ENCODE assay signal across 12 mouse cellular contexts in the genomic region with DNA sequence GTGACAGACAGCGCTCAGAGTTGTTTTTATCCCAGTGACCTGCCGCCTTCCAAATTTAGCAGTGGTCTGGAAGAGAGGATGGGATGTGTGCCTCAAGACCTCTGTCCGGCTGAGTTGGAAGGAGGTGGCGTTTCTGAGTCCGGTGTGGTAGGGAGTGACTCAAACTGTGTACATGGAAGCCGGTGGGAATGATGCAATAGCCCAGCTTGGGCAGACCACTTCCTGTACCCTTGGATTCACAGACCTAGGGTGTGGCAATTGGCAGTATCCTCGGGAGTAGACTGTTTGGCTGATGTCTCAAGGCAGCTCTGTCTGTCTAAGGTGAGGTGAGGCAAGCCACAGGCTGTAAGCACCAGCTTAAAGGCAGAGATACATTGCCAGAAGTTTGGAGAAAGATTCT. TPM values are rescaled to one million over a fixed set of nuclear protein-coding genes. Genes with fewer than 3 reads are reported as not detected.
DNase-seq lines count a peak whose midpoint lies in the region; ATAC-seq and TF ChIP-seq lines count a peak whose summit lies in the region.
"Had no signal": no experiment of that assay in that cellular context is flagged by ENCODE, and none has a peak within 500 bp of the region (broad histone marks: within the 10 kb centered on the region; RNA-seq: fewer than 3 reads in every experiment).

No protein-coding gene starts in this region.

- no peak for TF ChIP-seq CTCF in heart, postnatal 0 days (IDR thresholded peaks at IDR 0.05; ENCODE audit: low read depth)
- no peak for TF ChIP-seq CTCF in Patski (IDR thresholded peaks at IDR 0.05)

- peaks cover 10% of the 10 kb centered on the region for H3K4me1 ChIP-seq in heart, postnatal 0 days (ENCODE audit: control insufficient read depth, insufficient read depth)
- H3K4me1 ChIP-seq in lung, embryonic 16.5 days (replicated peaks; ENCODE audit: control insufficient read depth, insufficient read depth, low read length): peaks cover 10% of the 10 kb centered on the region
- H3K4me1 ChIP-seq in stomach, embryonic 16.5 days (ENCODE audit: control insufficient read depth, insufficient read depth, low read length): 0 out of 2 replicates have a peak, but pooled peaks cover 3% of the 10 kb centered on the region
- no peaks in the 10 kb centered on the region; the same call in 1 of the 2 replicates for H3K4me1 ChIP-seq in kidney, embryonic 14.5 days (ENCODE audit: control insufficient read depth, insufficient read depth, low read length)

- WGBS in heart, postnatal 0 days: 33% methylated on average over 7 of the region's 7 CpGs
- 54% methylated on average over 7 of the region's 7 CpGs for WGBS in lung, embryonic 16.5 days
- 67% methylated on average over 7 of the region's 7 CpGs for WGBS in stomach, embryonic 16.5 days
- WGBS in kidney, embryonic 14.5 days: 77% methylated on average over 7 of the region's 7 CpGs

- peak; percentile 36; the same call in 1 of the 2 replicates for ATAC-seq in heart, postnatal 0 days (ENCODE audit: insufficient read depth, low read depth)
- no peak for ATAC-seq in Patski
- peak; percentile 38; the same call in 1 of the 2 replicates for ATAC-seq in lung, embryonic 16.5 days (ENCODE audit: low read depth)
- ATAC-seq in stomach, embryonic 16.5 days (ENCODE audit: insufficient read depth, low FRiP score): peak; percentile 62
- no peak for ATAC-seq in kidney, embryonic 14.5 days (ENCODE audit: low FRiP score, low TSS enrichment)
- ATAC-seq: inflammation-experienced regulatory T-cells, adult 6 months had no signal

- CTCF ChIA-PET in Patski (lab: Charles Lee): interaction anchor here (1.4 kb wide), 1 partner anchor 12 kb away, joined by 4 read pairs; no protein-coding TSS in a partner anchor

- TF ChIP-seq EP300 in heart, postnatal 0 days (IDR thresholded peaks at IDR 0.05; ENCODE audit: low read depth): no peak

- H3K4me2 ChIP-seq in heart, postnatal 0 days (ENCODE audit: low read depth, low read length): no peak overlapping the region
- no peak overlapping the region for H3K4me2 ChIP-seq in lung, embryonic 16.5 days (ENCODE audit: low read depth, low read length)
- no peak overlapping the region for H3K4me2 ChIP-seq in stomach, embryonic 16.5 days (ENCODE audit: low read depth, low read length)
- H3K4me2 ChIP-seq in kidney, embryonic 14.5 days (replicated peaks; ENCODE audit: low read depth, low read length): no peak overlapping the region
- H3K4me2 ChIP-seq: heart, embryonic 15.5 days; neural tube, embryonic 12.5 days had no signal

- H3K27ac ChIP-seq in heart, postnatal 0 days (ENCODE audit: low read depth): no peak overlapping the region
- no peak overlapping the region for H3K27ac ChIP-seq in lung, embryonic 16.5 days (ENCODE audit: low read length)
- no peak overlapping the region for H3K27ac ChIP-seq in stomach, embryonic 16.5 days (ENCODE audit: low read length)
- no peak overlapping the region for H3K27ac ChIP-seq in kidney, embryonic 14.5 days (ENCODE audit: low read depth, low read length)
- H3K27ac ChIP-seq: heart, embryonic 15.5 days; neural tube, embryonic 12.5 days had no signal

- no peaks in the 10 kb centered on the region for H3K36me3 ChIP-seq in heart, postnatal 0 days (replicated peaks; ENCODE audit: control insufficient read depth, insufficient read depth, low read length)
- H3K36me3 ChIP-seq in lung, embryonic 16.5 days (ENCODE audit: control insufficient read depth, insufficient read depth, low read length): no peaks in the 10 kb centered on the region
- no peaks in the 10 kb centered on the region for H3K36me3 ChIP-seq in stomach, embryonic 16.5 days (ENCODE audit: control insufficient read depth, insufficient read depth, low read length)
- H3K36me3 ChIP-seq in kidney, embryonic 14.5 days (ENCODE audit: control insufficient read depth, insufficient read depth, low read length): no peaks in the 10 kb centered on the region
- H3K36me3 ChIP-seq: heart, embryonic 15.5 days; neural tube, embryonic 12.5 days had no signal

- intact Hi-C loops in heart, postnatal 36 days (cut with DNase I): no loop called here

- 0 out of 2 replicates have a peak overlapping the region, but pooled peaks have one; percentile 10 for H3K9ac ChIP-seq in heart, postnatal 0 days (replicated peaks; ENCODE audit: low read depth, low read length)
- H3K9ac ChIP-seq in lung, embryonic 16.5 days (ENCODE audit: low read length): no peak overlapping the region
- no peak overlapping the region for H3K9ac ChIP-seq in stomach, embryonic 16.5 days (ENCODE audit: low read length)
- H3K9ac ChIP-seq in kidney, embryonic 14.5 days (ENCODE audit: low read depth, low read length): no peak overlapping the region
- H3K9ac ChIP-seq: heart, embryonic 15.5 days; neural tube, embryonic 12.5 days had no signal

- DNase-seq in heart, postnatal 0 days (ENCODE audit: low spot score): no peak
- no peak for DNase-seq in heart, postnatal 36 days
- DNase-seq in Patski (ENCODE audit: low read depth, low spot score): peak; percentile 15
- no peak for DNase-seq in urinary bladder, postnatal 4 days (ENCODE audit: low spot score in 2 of 2)
- DNase-seq: cerebellum, postnatal 36 days; left cerebral cortex, postnatal 4 days had no signal

- in situ Hi-C loops in Patski (cut with MboI; ENCODE audit: low pct_unique_long_range_greater_than_20kb): no loop called here

- H3K27me3 ChIP-seq in heart, postnatal 0 days (ENCODE audit: control insufficient read depth, insufficient read depth, low read length): no peaks in the 10 kb centered on the region
- H3K27me3 ChIP-seq in Patski: no peaks in the 10 kb centered on the region
- H3K27me3 ChIP-seq in lung, embryonic 16.5 days (ENCODE audit: control insufficient read depth, insufficient read depth, low read depth, low read length): no peaks in the 10 kb centered on the region
- no peaks in the 10 kb centered on the region for H3K27me3 ChIP-seq in stomach, embryonic 16.5 days (ENCODE audit: control insufficient read depth, insufficient read depth, low read length)
- no peaks in the 10 kb centered on the region; the same call in 1 of the 2 replicates for H3K27me3 ChIP-seq in kidney, embryonic 14.5 days (ENCODE audit: control insufficient read depth, insufficient read depth, low read length)
- H3K27me3 ChIP-seq: heart, embryonic 15.5 days had no signal

- H3K9me3 ChIP-seq in heart, postnatal 0 days (replicated peaks; ENCODE audit: control insufficient read depth, low read length): no peaks in the 10 kb centered on the region
- no peaks in the 10 kb centered on the region for H3K9me3 ChIP-seq in lung, embryonic 16.5 days (ENCODE audit: control insufficient read depth, low read length)
- H3K9me3 ChIP-seq in stomach, embryonic 16.5 days (replicated peaks; ENCODE audit: control insufficient read depth, low read length): no peaks in the 10 kb centered on the region
- no peaks in the 10 kb centered on the region for H3K9me3 ChIP-seq in kidney, embryonic 14.5 days (ENCODE audit: control insufficient read depth, low read length)
- H3K9me3 ChIP-seq: heart, embryonic 15.5 days; neural tube, embryonic 12.5 days had no signal

- POLR2A ChIA-PET in Patski (lab: Charles Lee): no interaction called here

- no peak overlapping the region for H3K4me3 ChIP-seq in heart, postnatal 0 days (ENCODE audit: low read depth, low read length)
- H3K4me3 ChIP-seq in lung, embryonic 16.5 days (ENCODE audit: low read length): no peak overlapping the region
- no peak overlapping the region for H3K4me3 ChIP-seq in stomach, embryonic 16.5 days (replicated peaks; ENCODE audit: low read length)
- no peak overlapping the region for H3K4me3 ChIP-seq in kidney, embryonic 14.5 days (ENCODE audit: low read length)
- H3K4me3 ChIP-seq: heart, embryonic 15.5 days; neural tube, embryonic 12.5 days had no signal

RNA-seq across cellular contexts. Expression of a gene that starts 6.0 kb away (rescaled TPM):
- total RNA-seq in heart, postnatal 0 days (2014; rRNA removed; ENCODE audit: low replicate concordance): 18.2 and 21.2 TPM in 2 replicates
- 6.7 and 8.7 TPM in 2 replicates for polyA plus RNA-seq in heart, postnatal 0 days (2015; fragmentation: Nextera tagmentation; extraction: Ambion mirVana)
- 10 to 100 TPM; 41.7 to 51.5 TPM for total RNA-seq in heart, postnatal 36 days (2021)
- 21.1 TPM for polyA plus RNA-seq in Patski (2021)
- 17.3 and 20.6 TPM in 2 replicates for polyA plus RNA-seq in lung, embryonic 16.5 days (2015; fragmentation: Nextera tagmentation; extraction: Ambion mirVana)
- 13.5 and 14.1 TPM in 2 replicates for polyA plus RNA-seq in stomach, embryonic 16.5 days (2015; fragmentation: Nextera tagmentation; extraction: Ambion mirVana)
- 12.2 and 16.7 TPM in 2 replicates for polyA plus RNA-seq in kidney, embryonic 14.5 days (2014; fragmentation: Nextera tagmentation; extraction: Ambion mirVana)

Comparison
In these comparisons a context has a peak if more than half of its experiments do, and no peak if none do; other contexts are left out.
1. ATAC-seq: peak in heart, postnatal 0 days (single experiment), lung, embryonic 16.5 days (single experiment) and stomach, embryonic 16.5 days (single experiment); none in Patski (single experiment) and kidney, embryonic 14.5 days (single experiment).